Mouse (Mus musculus) lung, postnatal 14 days (tissue): Measurements from ENCODE around the gene Sccpdh.
A peak's percentile ranks its signal among the peaks of the same experiment; 100 is the strongest.
"Not testable (repeated sequence)": the region's sequence is repeated elsewhere in the genome, so short reads cannot be mapped to it uniquely, and the experiment has no call there.

Experiments
- DNase-seq: peaks from one replicate; pipeline ENCODE4 v3.0.0; 2021

Sccpdh gene

GRCm38 (mm10) chr1:179668013-179668805, at the start of gene Sccpdh:
Sccpdh (plus strand) TSS chr1:179668210.
- peak; percentile 89 for DNase-seq

- no peak for DNase-seq
Measured at GRCm38 (mm10) chr1:179622665-179623064, 45.3 kb upstream of the Sccpdh start.

GRCm38 (mm10) chr1:179623657-179624056, 44.4 kb upstream of the Sccpdh start:
- DNase-seq, result peak; percentile 60

- peak; percentile 68 for DNase-seq
Measured at GRCm38 (mm10) chr1:179624354-179624753, 43.7 kb upstream of the Sccpdh start.

- DNase-seq, result no peak
Measured at GRCm38 (mm10) chr1:179627855-179628254, 40.2 kb upstream of the Sccpdh start.

- no peak for DNase-seq
Measured at GRCm38 (mm10) chr1:179628438-179629106, 39.4 kb upstream of the Sccpdh start.

GRCm38 (mm10) chr1:179629276-179629675, 38.7 kb upstream of the Sccpdh start:
- no peak for DNase-seq

GRCm38 (mm10) chr1:179632746-179633413, 35.1 kb upstream of the Sccpdh start:
- no peak for DNase-seq

- peak; percentile 41 for DNase-seq
Measured at GRCm38 (mm10) chr1:179633414-179633752, 34.6 kb upstream of the Sccpdh start.

GRCm38 (mm10) chr1:179634159-179634558, 33.9 kb upstream of the Sccpdh start:
- DNase-seq, result no peak

GRCm38 (mm10) chr1:179642726-179643125, 25.3 kb upstream of the Sccpdh start:
- DNase-seq, result no peak

GRCm38 (mm10) chr1:179644151-179644550, 23.9 kb upstream of the Sccpdh start:
- DNase-seq, result no peak

GRCm38 (mm10) chr1:179645101-179645979, 22.7 kb upstream of the Sccpdh start:
- DNase-seq, result peak; percentile 83

GRCm38 (mm10) chr1:179645980-179646268, 22.1 kb upstream of the Sccpdh start:
- DNase-seq, result no peak

GRCm38 (mm10) chr1:179648678-179649077, 19.3 kb upstream of the Sccpdh start:
- not testable (repeated sequence) for DNase-seq

- DNase-seq, result no peak
Measured at GRCm38 (mm10) chr1:179649324-179649723, 18.7 kb upstream of the Sccpdh start.

- DNase-seq, result no peak
Measured at GRCm38 (mm10) chr1:179650284-179650683, 17.7 kb upstream of the Sccpdh start.

- DNase-seq, result no peak
Measured at GRCm38 (mm10) chr1:179651224-179651623, 16.8 kb upstream of the Sccpdh start.

GRCm38 (mm10) chr1:179663065-179663464, 4.9 kb upstream of the Sccpdh start:
- DNase-seq, result no peak

GRCm38 (mm10) chr1:179664309-179664930, 3.6 kb upstream of the Sccpdh start:
- no peak for DNase-seq

GRCm38 (mm10) chr1:179666971-179667370, 1.0 kb upstream of the Sccpdh start:
- no peak for DNase-seq

- DNase-seq, result no peak
Measured at GRCm38 (mm10) chr1:179667450-179667849, 560 bp upstream of the Sccpdh start.
